9 mouse cellular contexts compared by ENCODE assay signal in genomic region chr4:98545376-98545775, GRCm38 (mm10).
DNase-seq lines count a peak whose midpoint lies in the region; ATAC-seq and TF ChIP-seq lines count a peak whose summit lies in the region.
"Had no signal": no experiment of that assay in that cellular context is flagged by ENCODE, and none has a peak within 500 bp of the region (broad histone marks: within the 10 kb centered on the region; RNA-seq: fewer than 3 reads in every experiment).

No protein-coding gene starts in this region.

- TF ChIP-seq CTCF in layer of hippocampus, adult 2 months (conservative IDR thresholded peaks at IDR 0.05) = peak; percentile 83

- peak; percentile 65; the same call in 1 of the 2 replicates for ATAC-seq in lung, embryonic 16.5 days (ENCODE audit: low read depth)

- H3K4me1 ChIP-seq in lung, embryonic 16.5 days (replicated peaks; ENCODE audit: control insufficient read depth, insufficient read depth, low read length) = no peaks in the 10 kb centered on the region
- H3K4me1 ChIP-seq: megakaryocyte, embryonic 14.5 days had no signal

- no peaks in the 10 kb centered on the region for H3K27me3 ChIP-seq in lung, embryonic 16.5 days (ENCODE audit: control insufficient read depth, insufficient read depth, low read depth, low read length)
- H3K27me3 ChIP-seq: megakaryocyte, embryonic 14.5 days had no signal

- H3K9me3 ChIP-seq in lung, embryonic 16.5 days (ENCODE audit: control insufficient read depth, low read length) = no peaks in the 10 kb centered on the region
- H3K9me3 ChIP-seq: megakaryocyte, embryonic 14.5 days had no signal

- no peak overlapping the region for H3K9ac ChIP-seq in lung, embryonic 16.5 days (ENCODE audit: low read length)

- no peak overlapping the region for H3K27ac ChIP-seq in layer of hippocampus, adult 2 months
- no peak overlapping the region for H3K27ac ChIP-seq in lung, embryonic 16.5 days (ENCODE audit: low read length)

- H3K36me3 ChIP-seq in lung, embryonic 16.5 days (ENCODE audit: control insufficient read depth, insufficient read depth, low read length) = no peaks in the 10 kb centered on the region

- no peak overlapping the region for H3K4me3 ChIP-seq in layer of hippocampus, adult 2 months
- H3K4me3 ChIP-seq in lung, embryonic 16.5 days (ENCODE audit: low read length) = no peak overlapping the region
- H3K4me3 ChIP-seq: erythroblast, embryonic 14.5 days; megakaryocyte, embryonic 14.5 days had no signal

- DNase-seq in layer of hippocampus, adult 2 months (ENCODE audit: low spot score in 2 of 2) = no peak
- no peak for DNase-seq in layer of hippocampus, adult 9-11 months
- DNase-seq in brain, adult 2 months (ENCODE audit: low read depth, low spot score) = peak; percentile 92
- peak; percentile 17 for DNase-seq in embryo, embryonic 9.5 days (ENCODE audit: extremely low spot score)
- no peak for DNase-seq in spleen, adult 12 weeks (ENCODE audit: low spot score)
- no peak for DNase-seq in layer of hippocampus, adult 9-10 months (ENCODE audit: low spot score)

- H3K4me2 ChIP-seq in lung, embryonic 16.5 days (ENCODE audit: low read depth, low read length) = no peak overlapping the region

- WGBS in lung, embryonic 16.5 days = 15% methylated on average over 1 of the region's 1 CpGs

Comparison
In these comparisons a context has a peak if more than half of its experiments do, and no peak if none do; other contexts are left out.
1. DNase-seq: peak in brain, adult 2 months (single experiment) and embryo, embryonic 9.5 days (single experiment); none in layer of hippocampus, adult 2 months (0 of 2), layer of hippocampus, adult 9-11 months (single experiment), spleen, adult 12 weeks (single experiment) and layer of hippocampus, adult 9-10 months (single experiment).